Mouse (Mus musculus): ENCODE measurements around the gene Kif5a.
"Not testable (repeated sequence)": the region's sequence is repeated elsewhere in the genome, so short reads cannot be mapped to it uniquely, and the experiment has no call there.

Gene Kif5a

DNA sequence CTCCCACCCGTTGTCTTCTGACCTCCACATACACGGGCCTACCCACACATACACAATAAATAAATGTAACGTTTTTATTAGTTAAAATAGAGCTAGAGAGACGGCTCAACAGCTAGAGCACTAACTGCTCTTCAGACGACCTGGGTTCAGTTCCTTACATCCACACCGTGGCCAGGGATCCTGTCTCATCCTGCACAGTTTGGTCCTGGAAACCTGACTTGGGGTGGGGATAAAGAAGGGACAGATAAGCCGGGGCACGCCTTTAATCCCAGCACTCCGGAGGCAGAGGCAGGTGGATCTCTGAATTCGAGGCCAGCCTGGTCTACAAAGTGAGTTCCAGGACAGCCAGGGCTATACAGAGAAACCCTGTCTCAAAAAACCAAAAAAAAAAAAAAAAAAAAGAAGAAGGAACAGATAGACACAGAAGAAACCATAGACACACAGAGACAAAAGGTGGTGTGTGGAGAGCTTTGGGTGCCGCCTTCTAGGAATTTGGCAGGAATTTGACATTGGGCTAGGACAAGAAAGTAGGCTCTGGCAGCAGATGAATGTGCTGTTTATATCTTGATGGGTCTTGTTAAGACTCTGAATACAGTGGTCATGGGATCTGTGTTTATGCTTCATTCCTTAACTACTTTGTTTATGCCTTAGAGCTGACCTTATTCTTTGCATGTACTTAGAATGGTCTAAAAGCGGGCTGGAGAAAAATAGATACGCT is 49.3 kb downstream of the Kif5a start:
- in situ Hi-C loops (cut with MboI, MseI), result no loop called here

DNA sequence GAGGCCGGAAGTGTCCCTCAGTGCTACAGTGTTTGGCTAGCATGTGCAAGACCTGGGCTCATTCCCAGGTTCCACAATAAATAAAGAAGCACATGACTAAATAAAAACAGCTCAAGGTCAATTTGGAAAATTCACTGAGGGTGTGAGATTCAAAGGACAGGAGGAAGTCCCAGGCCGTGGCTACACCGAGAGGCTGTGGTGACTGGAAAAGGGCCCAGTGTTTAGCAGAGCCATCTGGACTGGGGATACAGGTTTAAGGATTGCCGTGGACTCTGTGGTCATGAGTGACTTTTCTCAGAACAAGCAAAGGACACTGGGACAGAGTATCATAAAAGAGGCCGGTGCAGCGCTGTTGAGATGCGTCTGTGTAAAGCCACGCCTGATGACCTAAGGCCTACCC is 49.9 kb downstream of the Kif5a start:
- in situ Hi-C loops (cut with MboI, MseI), result no loop called here

DNA sequence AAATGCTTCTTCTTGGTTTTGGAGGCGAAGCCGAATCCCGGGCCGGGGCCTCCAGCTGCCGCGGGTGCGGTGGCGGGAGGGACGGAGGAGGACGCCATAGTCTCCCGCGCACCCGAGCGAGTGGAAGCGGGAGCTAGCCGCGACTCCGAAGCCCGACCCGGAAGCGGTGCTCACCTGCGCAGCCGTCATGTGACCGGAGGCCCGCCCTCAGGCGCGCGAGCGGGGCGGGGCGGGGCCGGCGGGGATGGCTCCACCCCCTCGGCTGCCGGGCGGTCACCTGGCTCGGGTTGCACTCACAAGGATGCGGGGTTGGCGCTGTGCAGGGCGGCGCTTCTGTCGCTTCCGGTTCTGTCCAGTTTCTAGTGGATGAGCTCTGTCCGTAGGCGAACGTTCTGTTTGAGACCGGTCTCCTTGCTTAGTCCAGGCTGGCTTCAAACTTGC is 51.7 kb downstream of the Kif5a start, which contains the start of gene Pip4k2c:
Pip4k2c (minus strand) TSS at position 172 of the 441 bp plus-strand sequence.
- in situ Hi-C loops (cut with MboI, MseI), result no loop called here

DNA sequence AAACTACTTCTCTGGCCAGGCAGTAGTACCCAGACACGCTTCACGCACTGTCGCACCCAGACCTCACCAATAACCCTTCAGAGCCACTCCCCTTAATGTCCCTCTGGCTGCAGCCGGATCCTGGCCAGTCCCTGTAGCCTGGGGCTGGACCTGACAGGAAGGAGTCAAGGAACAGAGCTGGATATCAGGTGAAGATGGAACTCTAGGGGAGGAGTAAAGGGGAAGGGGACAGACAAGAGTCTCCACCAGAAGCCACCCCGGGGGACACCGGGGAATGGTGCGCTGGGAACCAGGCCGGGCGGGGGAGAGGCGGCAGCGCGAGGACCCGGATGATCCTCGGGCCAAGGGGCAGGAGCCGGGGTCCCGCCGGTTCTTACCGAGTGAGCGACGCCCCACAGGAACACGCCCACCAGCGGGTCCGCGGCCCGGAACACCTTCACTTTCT is 52.2 kb downstream of the Kif5a start:
- in situ Hi-C loops (cut with MboI, MseI), result no loop called here

DNA sequence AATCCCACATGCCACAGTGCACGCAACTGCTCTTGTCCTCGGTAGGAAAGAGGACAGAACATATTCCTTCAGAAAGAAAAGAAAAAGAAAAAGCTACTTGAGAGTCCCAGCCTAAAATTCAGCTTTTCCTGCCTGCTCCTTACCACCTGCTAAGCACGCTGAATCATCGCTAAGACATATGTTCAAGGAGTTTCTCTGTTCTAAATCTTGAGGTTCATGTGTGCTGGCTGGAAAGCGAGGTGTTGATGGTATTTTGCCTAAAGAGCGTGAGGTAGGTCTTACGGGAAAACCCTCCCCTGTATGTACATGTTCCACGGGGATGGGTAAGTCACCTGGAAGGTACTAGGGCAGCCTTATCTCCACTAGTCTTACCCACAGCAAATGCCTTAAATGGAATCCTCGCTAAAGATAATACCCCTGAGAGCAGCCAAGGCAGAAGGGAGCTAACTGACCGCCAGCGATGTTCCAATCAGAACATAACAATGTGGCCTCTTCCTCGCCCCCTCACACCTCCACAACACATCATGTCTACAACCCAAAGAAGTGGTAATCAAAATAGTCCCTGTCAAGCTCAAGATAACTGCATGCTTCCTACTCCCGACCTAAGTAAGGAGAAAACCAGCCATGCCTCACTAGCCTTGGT is 53.1 kb downstream of the Kif5a start:
- in situ Hi-C loops (cut with MboI, MseI), result no loop called here

GRCm38 (mm10) chr10:127208921-127209320 is 54.2 kb downstream of the Kif5a start:
- in situ Hi-C loops (cut with MboI, MseI), result no loop called here

GRCm38 (mm10) chr10:127205373-127205772 is 57.8 kb downstream of the Kif5a start:
- in situ Hi-C loops (cut with MboI, MseI), result no loop called here

DNA sequence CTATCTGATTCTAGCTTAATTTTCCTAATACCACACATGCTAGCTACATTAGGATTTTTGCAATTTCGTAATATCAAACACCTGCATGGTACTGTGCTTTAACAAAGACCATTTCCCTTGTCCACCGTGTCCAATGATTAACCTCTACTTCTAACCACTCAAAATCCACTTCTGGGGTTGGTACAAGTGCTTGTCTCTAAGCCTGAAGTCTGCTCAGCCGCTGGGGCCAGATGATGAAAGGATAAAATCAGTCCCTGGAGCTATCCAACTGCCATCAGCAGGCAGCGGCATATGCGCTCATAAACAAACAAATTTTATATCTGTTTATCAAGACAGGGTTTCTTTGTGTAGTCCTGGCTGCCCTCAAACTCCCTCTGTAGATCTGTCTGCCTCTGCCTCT is 58.6 kb downstream of the Kif5a start:
- in situ Hi-C loops (cut with MboI, MseI), result no loop called here

DNA sequence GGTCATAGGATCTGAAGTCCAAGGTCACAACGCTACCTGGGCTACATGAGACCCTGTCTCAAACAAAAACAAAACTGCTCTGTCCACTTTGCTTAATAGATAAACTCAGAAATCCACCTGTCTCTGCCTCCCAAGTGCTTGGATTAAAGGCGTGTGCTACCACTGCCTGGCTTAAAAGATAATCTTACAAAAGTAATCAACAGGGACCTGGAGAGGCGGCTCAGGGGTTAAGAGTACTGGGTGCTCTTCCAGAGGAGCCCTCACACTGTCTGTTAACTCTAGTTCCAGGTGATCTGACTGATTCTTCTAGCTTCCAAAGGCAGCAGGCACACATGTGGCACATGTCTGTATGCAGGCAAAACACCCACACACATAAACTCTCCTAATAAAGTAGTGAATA is 60.0 kb downstream of the Kif5a start:
- in situ Hi-C loops (cut with MboI, MseI), result no loop called here

DNA sequence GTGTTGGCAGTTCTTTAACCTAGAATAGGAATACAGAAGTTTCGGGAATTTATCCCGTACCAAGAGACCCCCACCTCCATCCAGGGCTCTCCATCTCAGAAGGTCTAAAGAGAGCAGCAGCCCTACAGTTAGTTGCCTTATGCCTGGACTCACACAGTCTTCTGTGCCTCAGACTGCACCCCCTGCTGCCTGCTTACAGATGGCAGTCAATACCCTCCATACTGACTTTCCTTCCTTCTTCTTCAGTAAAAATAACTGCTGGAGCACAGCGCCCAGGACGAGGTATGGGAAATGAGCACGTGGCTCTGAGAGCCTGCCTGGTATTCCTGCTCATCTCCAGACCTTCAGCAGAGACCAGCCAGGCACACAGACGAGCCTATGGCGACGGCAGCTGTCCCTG is 62.9 kb downstream of the Kif5a start:
- in situ Hi-C loops (cut with MboI, MseI), result no loop called here

DNA sequence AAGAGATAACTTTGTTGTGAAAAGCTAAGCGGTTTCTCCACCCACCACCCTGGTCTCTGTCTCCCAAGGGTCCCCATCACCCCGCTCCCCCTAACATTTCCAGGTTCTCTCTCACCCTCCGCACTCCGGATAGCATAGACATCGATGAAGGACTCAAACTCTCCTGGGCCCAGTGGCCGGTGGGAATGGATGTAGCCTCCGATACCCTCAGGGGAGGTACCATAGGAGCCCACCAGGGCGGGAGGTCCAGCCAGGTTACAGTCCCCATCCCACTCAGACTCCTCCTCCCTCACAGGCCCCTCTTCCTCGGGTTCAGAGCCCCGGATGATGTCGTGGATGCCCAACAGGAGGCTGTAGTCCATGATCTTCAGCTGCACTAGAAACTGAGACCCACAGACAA is 63.7 kb downstream of the Kif5a start:
- in situ Hi-C loops (cut with MboI, MseI), result no loop called here

DNA sequence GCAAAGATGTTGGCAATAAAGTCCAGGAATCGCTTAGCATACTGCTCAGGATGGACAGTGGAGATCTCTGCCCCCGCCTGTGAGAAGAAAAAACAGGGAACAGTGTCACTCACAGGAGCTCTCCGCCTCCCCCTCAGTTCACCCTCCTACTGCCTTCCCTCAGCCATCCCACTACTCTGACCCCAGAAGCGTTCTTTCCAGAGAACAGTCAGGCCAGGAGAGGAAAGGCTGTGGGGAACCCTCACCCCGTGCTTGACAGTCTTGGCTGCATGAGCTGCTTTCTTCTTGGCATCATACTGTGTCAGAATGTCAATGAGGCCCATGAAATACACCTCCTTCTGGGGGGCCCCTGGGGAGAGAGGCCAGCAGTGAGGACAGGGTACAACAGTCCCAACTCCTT is 64.1 kb downstream of the Kif5a start:
- in situ Hi-C loops (cut with MboI, MseI), result no loop called here

- in situ Hi-C loops (cut with MboI, MseI), result no loop called here
Observed at GRCm38 (mm10) chr10:127198492-127198891, 64.7 kb downstream of the Kif5a start.

- in situ Hi-C loops (cut with MboI, MseI), result no loop called here
Observed at GRCm38 (mm10) chr10:127197505-127198110, 65.5 kb downstream of the Kif5a start.

DNA sequence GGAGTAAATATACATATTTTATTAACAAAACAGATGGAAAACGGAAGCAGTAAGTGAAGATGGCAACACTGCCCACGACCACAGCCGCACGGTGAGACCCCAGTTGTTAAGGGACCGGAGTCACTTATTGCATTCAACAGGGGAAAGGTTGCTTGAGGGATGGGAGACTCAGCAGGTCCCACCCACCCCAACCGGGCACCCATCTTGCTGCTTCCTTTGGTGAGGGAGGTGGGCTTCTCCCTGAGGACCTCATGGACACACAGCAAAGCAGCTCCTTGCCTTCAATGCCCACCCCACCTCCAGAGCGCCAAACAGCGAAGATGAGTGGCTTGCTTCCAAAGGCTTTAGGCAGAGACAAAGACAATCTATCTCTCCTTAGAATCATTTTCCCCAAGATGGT is 66.0 kb downstream of the Kif5a start:
- in situ Hi-C loops (cut with MboI, MseI), result no loop called here

DNA sequence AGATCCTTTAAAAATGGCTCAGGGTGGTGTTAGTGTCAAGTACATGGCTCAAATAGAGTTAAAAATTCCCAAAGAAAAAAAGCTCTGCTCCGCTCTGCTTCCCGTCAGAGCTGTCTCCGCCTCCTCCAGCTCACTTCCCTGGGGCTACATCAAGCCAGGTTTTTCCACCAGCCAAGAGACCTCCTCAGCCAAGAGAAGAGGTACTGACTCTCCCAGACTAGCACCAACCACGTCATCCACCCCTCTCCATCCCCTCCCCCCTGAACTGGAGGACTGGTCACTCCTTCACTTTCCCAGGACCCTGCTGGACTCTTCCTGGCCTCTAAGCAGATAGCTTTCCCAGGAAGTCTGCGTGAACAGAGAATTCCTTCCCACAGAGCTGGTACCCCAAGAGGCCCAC is 66.8 kb downstream of the Kif5a start:
- in situ Hi-C loops (cut with MboI, MseI), result no loop called here

DNA sequence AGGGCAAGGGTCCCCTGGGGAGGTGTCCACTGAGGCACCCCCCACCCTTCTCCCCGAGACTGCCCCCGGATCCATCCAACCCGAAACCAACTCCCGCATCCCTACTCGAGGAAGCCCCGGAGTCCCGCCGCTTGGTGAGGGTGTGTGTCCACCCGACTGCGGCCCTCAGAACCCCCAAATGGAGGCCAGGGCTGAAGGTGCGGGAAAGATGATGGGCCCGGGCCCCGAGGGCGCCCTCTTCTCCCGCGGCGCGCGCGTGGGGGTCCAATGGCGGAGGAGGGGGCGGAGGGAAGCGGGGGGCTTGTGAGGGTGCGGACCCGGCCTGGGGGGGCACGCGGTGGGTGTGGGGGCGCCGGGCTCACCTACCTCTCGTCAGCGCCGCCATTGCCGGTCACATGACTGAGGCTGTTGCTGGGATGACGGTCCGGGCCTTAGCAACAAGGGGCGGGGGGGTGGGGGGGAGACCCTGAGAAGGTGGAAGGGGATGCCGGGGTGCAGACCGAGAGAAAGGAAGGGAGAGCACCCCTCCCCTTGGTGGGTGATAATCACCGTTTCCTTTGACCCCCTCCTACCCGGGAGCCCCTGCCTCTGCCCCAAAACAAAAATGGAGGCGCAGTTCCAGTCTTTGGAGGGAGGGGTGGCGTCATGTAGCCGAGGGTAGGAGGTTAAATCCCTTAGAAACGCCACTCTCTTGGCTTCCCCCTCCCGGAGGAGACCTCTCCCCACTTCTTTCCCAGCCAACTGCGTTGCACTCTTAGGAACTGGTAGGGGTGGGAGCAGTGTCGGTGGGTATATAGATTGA is 67.6 kb downstream of the Kif5a start, which contains the start of gene Dtx3:
Dtx3 (minus strand) TSS at position 401 of the 802 bp plus-strand sequence.
- in situ Hi-C loops (cut with MboI, MseI), result no loop called here

DNA sequence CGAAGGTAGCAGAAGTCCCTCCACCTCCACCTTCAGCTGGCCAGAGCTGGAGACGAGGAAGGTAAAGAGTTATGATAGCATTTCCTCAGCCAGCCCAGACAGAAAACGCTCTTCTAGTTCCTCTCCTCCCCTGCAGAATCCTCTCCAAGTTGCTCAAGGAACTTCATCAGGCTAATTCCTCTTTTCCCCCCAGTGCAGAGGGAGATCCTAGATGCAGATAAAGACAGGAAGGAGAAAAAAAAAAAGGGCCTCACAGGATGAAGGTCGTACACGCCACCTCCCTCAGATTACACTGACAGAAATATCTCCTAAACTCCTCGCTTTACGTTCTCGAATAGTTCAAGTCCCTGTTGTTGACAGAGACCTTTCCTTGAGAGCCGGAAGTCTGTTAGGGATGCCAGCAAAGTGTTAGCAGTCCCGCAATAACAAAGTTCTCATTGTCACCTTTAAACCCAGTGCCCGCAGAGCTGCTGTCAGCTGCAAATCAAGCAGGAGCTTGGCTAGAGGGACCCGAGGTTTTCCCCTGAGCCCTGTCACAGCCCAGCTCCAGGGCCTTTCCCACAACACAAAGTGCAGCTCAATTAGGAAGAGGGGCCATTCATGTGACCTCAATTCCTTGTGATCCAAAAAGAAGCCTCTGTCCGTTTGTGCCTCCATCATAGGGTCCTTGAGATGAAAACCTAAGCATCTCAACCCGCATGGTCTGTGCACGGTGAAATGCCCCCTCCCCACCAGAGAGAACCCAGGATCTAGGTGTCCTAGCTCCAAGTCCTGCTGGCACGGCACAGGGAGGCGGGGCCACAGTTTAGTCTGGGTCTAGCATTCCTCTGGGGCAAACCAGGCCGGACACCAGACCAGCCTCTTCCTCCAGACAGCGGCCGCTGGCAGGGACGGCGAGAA is 68.5 kb downstream of the Kif5a start:
- in situ Hi-C loops (cut with MboI, MseI), result no loop called here

DNA sequence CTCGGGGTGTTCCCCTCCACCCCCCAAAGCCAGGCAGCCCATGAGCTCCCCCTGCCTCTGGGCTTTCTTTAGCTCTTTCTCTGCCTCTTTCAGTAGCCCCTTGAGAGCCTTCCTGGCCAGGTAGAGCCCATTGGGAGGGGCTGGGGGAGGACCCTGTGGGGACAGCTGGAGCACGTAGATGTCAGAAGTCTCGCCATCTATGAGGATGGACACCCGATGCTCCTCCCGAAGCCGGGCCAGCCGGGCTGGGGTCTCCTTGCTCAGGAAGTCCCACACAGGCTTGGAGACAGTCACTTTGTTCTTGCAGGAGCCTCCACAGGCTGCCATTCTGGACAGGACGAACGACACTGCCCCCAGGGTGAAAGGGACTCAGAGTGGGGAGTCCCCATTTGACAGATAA is 70.1 kb downstream of the Kif5a start:
- in situ Hi-C loops (cut with MboI, MseI), result no loop called here

DNA sequence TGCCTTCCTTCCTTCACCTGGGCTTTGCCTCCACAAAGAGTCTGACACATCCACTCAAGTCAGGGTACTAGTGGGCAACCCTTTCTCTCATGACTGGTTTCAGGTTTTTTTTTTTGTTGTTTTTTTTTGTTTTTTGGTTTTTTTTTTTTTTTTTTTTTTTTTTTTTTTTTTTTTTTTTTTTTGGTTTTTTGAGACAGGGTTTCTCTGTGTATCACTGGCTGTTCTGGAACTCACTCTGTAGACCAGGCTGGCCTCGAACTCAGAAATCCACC is 71.2 kb downstream of the Kif5a start:
- in situ Hi-C loops (cut with MboI, MseI), result not testable (repeated sequence)

Measured in T-helper 2 cell (primary cell).